Mouse (Mus musculus) ES-E14 (cell line): Measurements from ENCODE around the gene Olfr1324. TPM values are rescaled to one million over a fixed set of nuclear protein-coding genes. Genes with fewer than 3 reads are reported as not detected.
"Not testable (repeated sequence)": the region's sequence is repeated elsewhere in the genome, so short reads cannot be mapped to it uniquely, and the experiment has no call there.

Source experiments
- DNase-seq: peaks from one replicate; pipeline ENCODE4 v3.0.0-alpha.2; 2013; ENCODE audit warnings: low read depth, low spot score
- H3K27ac ChIP-seq: 2 replicates; pipeline ENCODE4 v1.5.1; 2012; ENCODE audit warnings: low read depth, mild to moderate bottlenecking, low read length, moderate library complexity, mixed read lengths; ENCODE audit not compliant: poor library complexity, insufficient read depth, severe bottlenecking
- H3K36me3 ChIP-seq: 2 replicates; pipeline ENCODE4 v1.6.1; 2012; ENCODE audit warnings: mild to moderate bottlenecking, low read length, moderate library complexity, mixed read lengths; ENCODE audit not compliant: control insufficient read depth, poor library complexity, insufficient read depth, severe bottlenecking
- H3K4me1 ChIP-seq, 2 experiments: fragments of 150-350 bp in 1 of 2; sonication (generic) in 1 of 2; 2 replicates each; pipeline ENCODE4 v1.6.1; 2012; ENCODE audit warnings: low read length in 2 of 2, mild to moderate bottlenecking in 1 of 2, mixed read lengths in 1 of 2; ENCODE audit not compliant: control insufficient read depth in 2 of 2, insufficient read depth in 2 of 2, poor library complexity in 1 of 2
- H3K4me3 ChIP-seq, 2 experiments: fragments of 150-350 bp in 1 of 2; sonication (generic) in 1 of 2; 2 replicates each; pipeline ENCODE4 v1.5.1; 2012; ENCODE audit warnings: low read length in 2 of 2, low read depth in 1 of 2, mild to moderate bottlenecking in 1 of 2, mixed read lengths in 1 of 2; ENCODE audit not compliant: insufficient read depth in 1 of 2, poor library complexity in 1 of 2, severe bottlenecking in 1 of 2
- H3K9ac ChIP-seq: 2 replicates; pipeline ENCODE4 v1.6.1; 2012; ENCODE audit warnings: low read depth, mild to moderate bottlenecking, low read length, mixed read lengths; ENCODE audit not compliant: poor library complexity, insufficient read depth, severe bottlenecking
- H3K9me3 ChIP-seq: fragments of 150-350 bp; sonication (generic); 2 replicates; pipeline ENCODE4 v1.6.1; 2012; ENCODE audit warnings: low read depth, mild to moderate bottlenecking, low read length; ENCODE audit not compliant: control insufficient read depth, insufficient read depth
- CHD2 ChIP-seq: IDR thresholded peaks from 2 replicates; pipeline ENCODE4 v1.6.1; 2014; ENCODE audit warnings: mild to moderate bottlenecking, low read depth, low read length, inconsistent platforms
- HCFC1 ChIP-seq: IDR thresholded peaks from 2 replicates; pipeline ENCODE4 v1.6.1; 2012; ENCODE audit warnings: low read length, inconsistent platforms, borderline replicate concordance; ENCODE audit not compliant: insufficient read depth
- MAFK ChIP-seq: IDR thresholded peaks from 2 replicates; pipeline ENCODE4 v1.6.1; 2014; ENCODE audit warnings: mild to moderate bottlenecking, low read depth, low read length, inconsistent platforms; ENCODE audit not compliant: insufficient read depth
- ZC3H11A ChIP-seq: IDR thresholded peaks from 2 replicates; pipeline ENCODE4 v1.6.1; 2012; ENCODE audit warnings: low read depth, mild to moderate bottlenecking, inconsistent platforms, low read length, borderline replicate concordance
- ZNF384 ChIP-seq: IDR thresholded peaks from 2 replicates; pipeline ENCODE4 v1.6.1; 2012; ENCODE audit warnings: low read depth, low read length, inconsistent platforms
- in situ Hi-C, 2 experiments: fragments of 600-800 bp; cut with MboI; formaldehyde crosslinking; loops; one replicate each; pipeline ENCODE4 v1.15.1; 2025; ENCODE audit warnings: low sequenced_read_pairs in 2 of 2, inconsistent platforms in 1 of 2; ENCODE audit not compliant: unreplicated experiment in 2 of 2
- total RNA-seq: library from RNA; depleted of rRNA; stranded (reverse); fragments of 300-350 nt; gene quantifications from 2 replicates; pipeline ENCODE4 v1.2.3, GENCODE M21; 2012; rRNA removed

Olfr1324 gene
- total RNA-seq, result not detected in 2 replicates

- Histone ChIP-seq H3K4me3 (no peak within 1 kb of the TSS), H3K36me3 (no peaks in the 10 kb centered on the region), H3K9me3 (no peaks in the 10 kb centered on the region), H3K27ac (no peak within 1 kb of the TSS), H3K9ac (no peak within 1 kb of the TSS), H3K4me1 (no peaks in the 10 kb centered on the region)
- in situ Hi-C loops, result no loop called here
- no peak for TF ChIP-seq MAFK
- no peak for TF ChIP-seq HCFC1
- TF ChIP-seq CHD2, result no peak
- no peak for TF ChIP-seq ZNF384
- TF ChIP-seq ZC3H11A, result no peak
- no peak for DNase-seq
Measured at GRCm38 (mm10) chrX:50428398-50428797, at the start of gene Olfr1324. Olfr1324 (minus strand) TSS chrX:50428498.

- H3K36me3 ChIP-seq, H3K27ac ChIP-seq, H3K9me3 ChIP-seq, H3K9ac ChIP-seq, in situ Hi-C loops, H3K4me1 ChIP-seq, DNase-seq, H3K4me3 ChIP-seq: not testable (repeated sequence)
Measured at GRCm38 (mm10) chrX:50470341-50470740, 42.0 kb upstream of the Olfr1324 start.

GRCm38 (mm10) chrX:50456136-50456535 lies 27.8 kb upstream of the Olfr1324 start:
- Histone ChIP-seq H3K9me3 (no peaks in the 10 kb centered on the region), H3K4me3 (no peak overlapping the region), H3K4me1 (no peaks in the 10 kb centered on the region), H3K9ac (no peak overlapping the region), H3K27ac (no peak overlapping the region), H3K36me3 (no peaks in the 10 kb centered on the region)
- DNase-seq, result no peak
- no peak for TF ChIP-seq CHD2
- in situ Hi-C loops, result no loop called here

- DNase-seq, result no peak
- H3K27ac ChIP-seq, result no peak overlapping the region
- no peak overlapping the region for H3K9ac ChIP-seq
- no peak for TF ChIP-seq CHD2
- TF ChIP-seq ZNF384, result no peak
- no peak for TF ChIP-seq ZC3H11A
- no peak for TF ChIP-seq MAFK
- TF ChIP-seq HCFC1, result no peak
- no peak overlapping the region for H3K4me3 ChIP-seq
- no peaks in the 10 kb centered on the region for H3K9me3 ChIP-seq
- H3K36me3 ChIP-seq, result no peaks in the 10 kb centered on the region
- no peaks in the 10 kb centered on the region for H3K4me1 ChIP-seq
- in situ Hi-C loops, result no loop called here
Measured at GRCm38 (mm10) chrX:50443352-50443751, 15.1 kb upstream of the Olfr1324 start.

- in situ Hi-C loops, result no loop called here
- H3K36me3 ChIP-seq, result no peaks in the 10 kb centered on the region
- TF ChIP-seq CHD2 (no peak), ZC3H11A (no peak), MAFK (no peak), HCFC1 (no peak), ZNF384 (no peak)
- H3K27ac ChIP-seq, result no peak overlapping the region
- no peak overlapping the region for H3K4me3 ChIP-seq
- H3K9ac ChIP-seq, result no peak overlapping the region
- DNase-seq, result no peak
- H3K9me3 ChIP-seq, result no peaks in the 10 kb centered on the region
- H3K4me1 ChIP-seq, result no peaks in the 10 kb centered on the region
Measured at GRCm38 (mm10) chrX:50442696-50443095, 14.4 kb upstream of the Olfr1324 start.
